Mouse (Mus musculus): ENCODE results near the gene Tmem129.

GRCm38 (mm10) chr5:33678244-33678643, 20.0 kb upstream of the Tmem129 start:
- TF ChIP-seq CTCF (IDR thresholded peaks at IDR 0.05; ENCODE audit: low read depth, low read length) = no peak
- TF ChIP-seq POLR2A (IDR thresholded peaks at IDR 0.05; ENCODE audit: extremely low read depth, insufficient read depth, low read length) = no peak
